26 mouse cellular contexts compared by ENCODE assay signal in genomic region chr4:53341181-53341580, GRCm38 (mm10).
"Had no signal": no experiment of that assay in that cellular context is flagged by ENCODE, and none has a peak within 500 bp of the region (broad histone marks: within the 10 kb centered on the region; RNA-seq: fewer than 3 reads in every experiment).

No protein-coding gene starts in this region.

- H3K27me3 ChIP-seq: heart, embryonic 13.5 days; heart, embryonic 15.5 days; intestine, embryonic 15.5 days; kidney, embryonic 15.5 days; limb, embryonic 13.5 days; limb, embryonic 15.5 days; liver, embryonic 12.5 days had no signal

- ATAC-seq: hindbrain, embryonic 16.5 days; inflammation-experienced regulatory T-cells, adult 6 months; intestine, embryonic 15.5 days; intestine, postnatal 0 days; liver, embryonic 12.5 days had no signal

- H3K4me3 ChIP-seq: heart, embryonic 10.5 days; heart, embryonic 13.5 days; heart, embryonic 15.5 days; intestine, embryonic 15.5 days; kidney, embryonic 15.5 days; limb, embryonic 13.5 days; limb, embryonic 15.5 days; liver, embryonic 12.5 days had no signal

- H3K4me1 ChIP-seq: liver, embryonic 12.5 days had no signal

- H3K9ac ChIP-seq: heart, embryonic 13.5 days; heart, embryonic 15.5 days; hindbrain, embryonic 14.5 days; intestine, embryonic 15.5 days; kidney, embryonic 15.5 days; limb, embryonic 13.5 days; limb, embryonic 15.5 days; liver, embryonic 12.5 days; liver, embryonic 14.5 days had no signal

- H3K36me3 ChIP-seq: heart, embryonic 10.5 days; heart, embryonic 13.5 days; heart, embryonic 15.5 days; intestine, embryonic 15.5 days; kidney, embryonic 15.5 days; limb, embryonic 13.5 days; limb, embryonic 15.5 days; liver, embryonic 12.5 days had no signal

- H3K27ac ChIP-seq: heart, embryonic 10.5 days; heart, embryonic 13.5 days; heart, embryonic 15.5 days; hindbrain, embryonic 14.5 days; intestine, embryonic 15.5 days; kidney, embryonic 15.5 days; kidney, postnatal 0 days; limb, embryonic 13.5 days; limb, embryonic 15.5 days; liver, embryonic 12.5 days; liver, embryonic 14.5 days had no signal

- H3K9me3 ChIP-seq: heart, embryonic 10.5 days; intestine, embryonic 15.5 days; kidney, embryonic 15.5 days; limb, embryonic 15.5 days had no signal

- DNase-seq: gastrocnemius, postnatal 14 days; gastrocnemius, postnatal 36 days; heart, adult 18-20 months; heart, postnatal 14 days; heart, postnatal 36 days; kidney, adult 18-20 months; kidney, adult 8-10 months; kidney, postnatal 14 days; kidney, postnatal 36 days; layer of hippocampus, adult 9-11 months; layer of hippocampus, postnatal 36 days; left cerebral cortex, postnatal 4 days had no signal
